Mouse (Mus musculus): ENCODE measurements around the gene Zfp286. TPM values are rescaled to one million over a fixed set of nuclear protein-coding genes. Genes with fewer than 3 reads are reported as not detected.
A peak's percentile ranks its signal among the peaks of the same experiment; 100 is the strongest.
"Not testable (repeated sequence)": the region's sequence is repeated elsewhere in the genome, so short reads cannot be mapped to it uniquely, and the experiment has no call there.

Gene Zfp286
- total RNA-seq, 2 experiments from 2014 or later: 29.7 to 32.4 TPM

GRCm38 (mm10) chr11:62804119-62804518 lies 14.9 kb upstream of the Zfp286 start:
- intact Hi-C loops (cut with DNase I): no loop called here
- no peak for DNase-seq

- no peak for DNase-seq
Measured at GRCm38 (mm10) chr11:62789617-62789936, 315 bp upstream of the Zfp286 start.

DNA sequence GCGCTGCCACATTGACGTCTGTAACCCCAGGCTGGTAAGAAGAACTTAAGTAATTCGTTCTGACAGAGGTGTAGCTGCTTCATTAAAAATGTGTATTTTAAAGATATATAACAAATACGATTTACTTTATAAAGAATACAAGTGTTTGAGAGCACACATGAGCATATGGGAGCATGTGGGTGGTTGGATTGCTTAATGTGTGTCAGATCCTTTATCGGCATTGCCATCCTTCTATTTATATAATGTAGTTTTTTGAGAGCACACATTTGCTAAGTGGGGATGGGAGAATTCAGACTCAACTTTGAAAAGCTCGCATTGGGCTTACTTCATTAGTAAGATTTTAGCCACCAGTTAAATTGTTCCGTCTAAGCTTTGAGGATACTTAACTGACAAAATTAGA lies 12.8 kb downstream of the Zfp286 start:
- no peak for DNase-seq
- intact Hi-C loops (cut with DNase I): no loop called here

More at GRCm38 (mm10) chr11:62789617-62789936, 315 bp upstream of the Zfp286 start:
- intact Hi-C loops (cut with DNase I): no loop called here

DNA sequence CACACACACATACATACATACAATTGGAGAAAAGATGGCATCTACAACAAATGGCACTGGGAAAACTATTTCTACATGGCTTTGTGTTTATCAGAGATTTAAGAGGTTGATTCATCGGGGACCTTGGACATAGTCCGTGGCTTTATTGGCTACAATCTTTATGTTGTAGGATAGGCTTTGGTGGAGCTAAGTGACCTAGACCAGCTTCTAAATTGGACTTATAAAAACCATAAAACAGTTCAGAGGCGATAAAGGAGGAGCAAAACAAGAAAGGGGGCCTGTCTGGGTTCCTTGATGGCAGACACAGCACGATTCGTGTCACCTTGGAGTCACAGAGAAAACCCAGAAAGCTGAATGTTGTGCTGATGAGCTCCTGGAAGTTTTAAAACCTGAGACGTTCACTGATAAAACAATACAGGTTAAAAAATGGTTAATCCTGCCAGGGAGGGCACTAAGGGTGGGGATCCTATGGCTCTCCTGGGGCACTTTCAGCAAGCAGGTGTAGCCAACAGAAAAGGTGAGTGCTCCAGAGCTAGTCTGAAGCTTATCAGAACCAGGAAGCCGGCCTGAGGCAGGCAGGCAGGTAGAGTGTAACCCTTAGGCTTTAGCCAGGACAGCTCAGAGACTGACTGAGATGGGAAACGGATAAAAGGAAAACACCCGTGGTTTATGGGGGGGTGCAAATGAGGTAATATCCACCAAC lies 28.4 kb downstream of the Zfp286 start:
- intact Hi-C loops (cut with DNase I): no loop called here

GRCm38 (mm10) chr11:62758491-62758890 lies 30.8 kb downstream of the Zfp286 start:
- no peak for DNase-seq
- intact Hi-C loops (cut with DNase I): loop anchor here (5.0 to 10.0 kb wide), 2 partner anchors 86 to 379 kb away; partner anchors contain the start of gene Fbxw10

More for the DNA sequence above, 28.4 kb downstream of the Zfp286 start:
- no peak for DNase-seq

DNA sequence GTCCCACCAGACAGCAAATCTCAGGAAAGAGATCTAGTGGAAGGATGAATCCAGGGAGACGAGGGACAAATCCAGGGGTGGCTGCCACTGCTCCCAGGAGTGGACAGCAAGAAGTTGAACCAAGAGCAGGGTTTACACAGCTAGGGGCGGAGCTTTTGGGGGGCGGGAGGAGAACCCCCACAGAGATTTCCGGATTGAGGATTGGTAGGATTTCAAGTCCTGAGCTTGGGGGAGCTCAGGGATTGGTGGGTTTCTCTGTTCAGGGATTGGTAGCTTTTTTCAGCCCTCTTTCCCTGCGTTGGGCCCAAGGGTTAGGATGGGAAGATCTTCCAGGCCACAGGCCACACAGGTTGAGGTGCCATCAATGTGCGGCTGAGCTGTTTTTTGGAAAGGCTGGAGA lies 31.4 kb downstream of the Zfp286 start:
- no peak for DNase-seq
- intact Hi-C loops (cut with DNase I): loop anchor here (5.0 to 10.0 kb wide), 2 partner anchors 87 to 379 kb away; partner anchors contain the start of gene Fbxw10

DNA sequence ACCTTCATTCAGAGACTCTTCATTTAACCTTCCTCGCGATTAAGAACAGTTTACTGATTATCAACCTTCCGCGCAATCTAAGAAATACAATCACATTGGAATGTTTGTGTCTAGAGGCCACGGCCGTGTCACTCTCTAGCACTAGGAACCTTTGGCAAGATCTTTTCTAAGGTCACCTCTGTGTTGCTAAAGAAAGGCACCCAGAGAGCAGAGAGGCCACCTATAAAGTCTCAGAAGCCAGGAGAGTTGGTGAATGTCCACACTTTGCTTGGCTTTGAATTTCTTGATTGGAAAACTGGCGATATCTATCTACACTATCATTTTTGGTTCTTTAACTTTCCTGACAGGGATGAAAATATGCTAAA lies 32.1 kb downstream of the Zfp286 start:
- no peak for DNase-seq
- intact Hi-C loops (cut with DNase I): loop anchor here (5.0 to 10.0 kb wide), 2 partner anchors 88 to 380 kb away; partner anchors contain the start of gene Fbxw10

DNA sequence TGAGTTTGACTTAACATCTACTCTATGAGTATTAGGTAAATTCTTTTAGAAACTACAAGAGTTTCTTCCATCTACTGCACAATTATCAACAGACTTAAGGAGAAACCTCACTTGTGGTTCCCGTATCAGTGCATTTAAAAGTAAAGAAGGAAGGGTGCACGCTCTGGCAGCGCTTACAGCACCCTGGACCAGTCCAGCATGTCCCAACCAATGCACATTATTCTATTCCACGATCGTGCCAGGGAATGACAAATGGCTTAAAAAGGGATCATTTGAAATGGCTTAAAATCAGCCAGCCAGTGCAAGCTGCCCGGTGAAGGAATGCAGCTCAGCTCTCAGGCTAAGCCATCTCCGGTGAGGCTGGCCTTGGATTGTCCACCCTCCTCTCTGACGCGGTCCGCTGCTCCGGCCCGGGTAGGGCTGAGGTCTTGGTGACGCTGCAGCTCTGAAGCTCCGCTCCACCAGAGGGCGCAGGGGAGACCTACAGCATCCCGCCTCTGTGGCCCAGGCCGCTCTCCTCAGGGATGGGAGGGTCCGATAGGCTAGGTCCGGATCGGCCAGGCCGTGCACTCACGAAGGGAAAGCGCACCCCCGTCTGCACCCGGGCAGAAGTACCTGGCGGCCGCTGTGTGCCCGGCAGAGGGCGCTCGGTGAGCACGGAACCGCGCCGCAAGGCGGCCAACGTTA lies 32.7 kb downstream of the Zfp286 start:
- intact Hi-C loops (cut with DNase I): loop anchor here (5.0 to 10.0 kb wide), 2 partner anchors 88 to 381 kb away; partner anchors contain the start of gene Fbxw10
- DNase-seq: peak; percentile 98

GRCm38 (mm10) chr11:62752780-62753179 lies 36.5 kb downstream of the Zfp286 start, which contains the start of gene Gm10428:
Gm10428 (plus strand) TSS chr11:62753100.
- DNase-seq: no peak
- intact Hi-C loops (cut with DNase I): loop anchor here (10.0 kb wide), 1 partner anchor 92 kb away; the partner anchor contains the start of gene Fbxw10

DNA sequence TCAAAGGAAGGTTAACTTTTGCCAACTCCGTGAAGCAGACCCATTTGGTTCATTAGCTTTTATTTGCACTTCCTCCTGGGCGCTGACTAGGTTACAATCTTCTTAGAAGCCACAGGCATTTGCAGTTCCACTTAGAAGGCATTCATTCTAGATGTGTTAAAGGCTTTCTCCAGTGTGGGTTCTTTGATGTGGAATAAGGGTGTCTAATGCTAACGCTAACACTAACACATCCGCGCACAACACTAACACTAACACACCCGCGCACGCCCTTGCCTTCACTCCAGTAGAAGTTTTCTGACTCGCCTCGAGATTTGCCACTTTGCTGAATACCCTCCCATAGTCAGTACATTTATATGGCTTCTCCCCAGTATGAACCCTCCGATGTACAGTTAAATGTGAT lies 37.1 kb downstream of the Zfp286 start:
- intact Hi-C loops (cut with DNase I): loop anchor here (10.0 kb wide), 1 partner anchor 93 kb away; the partner anchor contains the start of gene Fbxw10
- DNase-seq: no peak

GRCm38 (mm10) chr11:62749445-62749844 lies 39.8 kb downstream of the Zfp286 start:
- DNase-seq; intact Hi-C loops (cut with DNase I): not testable (repeated sequence)

DNA sequence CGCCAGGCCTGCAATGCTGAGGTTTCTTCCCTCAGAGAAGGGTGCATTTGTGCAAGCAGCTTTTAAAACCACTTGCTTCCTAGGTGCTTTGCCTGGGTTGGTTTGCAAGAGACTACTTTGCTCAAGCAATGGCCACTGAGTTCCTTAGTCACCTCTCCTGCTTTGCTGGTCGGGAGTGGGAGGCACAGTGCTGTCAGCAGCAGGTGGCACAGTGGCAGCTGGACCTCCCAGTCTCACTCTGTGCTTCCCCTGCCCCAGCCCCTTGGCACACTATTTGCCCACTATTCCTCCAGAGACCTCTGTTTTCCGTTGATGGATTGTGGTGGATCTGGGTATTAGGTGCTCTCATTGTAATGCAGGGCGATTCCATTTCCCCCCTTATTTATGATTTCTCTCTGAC lies 41.2 kb downstream of the Zfp286 start:
- no peak for DNase-seq
- intact Hi-C loops (cut with DNase I): no loop called here

DNA sequence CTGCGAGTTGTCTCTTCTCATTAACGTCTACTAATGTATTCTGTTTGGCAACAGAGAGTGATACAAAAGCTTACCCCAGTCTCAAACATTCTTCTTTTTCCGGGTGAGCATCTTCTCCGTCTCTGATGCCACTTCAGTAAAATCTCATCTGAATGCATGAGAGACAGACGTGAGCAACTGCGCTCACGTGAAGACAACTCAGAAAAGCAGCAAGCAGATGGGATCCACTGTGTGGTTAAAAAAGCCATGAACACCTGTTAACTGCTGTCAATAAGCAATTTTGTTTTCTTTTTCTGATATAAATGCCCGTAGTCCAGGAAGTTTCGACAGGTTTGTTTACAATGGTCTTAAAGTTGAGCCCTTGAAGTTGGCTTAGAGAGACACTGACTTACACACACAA lies 42.0 kb downstream of the Zfp286 start:
- no peak for DNase-seq
- intact Hi-C loops (cut with DNase I): no loop called here

- intact Hi-C loops (cut with DNase I): no loop called here
- peak; percentile 63 for DNase-seq
Measured at GRCm38 (mm10) chr11:62746001-62746533, 43.2 kb downstream of the Zfp286 start.

- DNase-seq: peak; percentile 71
- intact Hi-C loops (cut with DNase I): loop anchor here (5.0 kb wide), 1 partner anchor 428 kb away; no protein-coding TSS in a partner anchor
Measured at GRCm38 (mm10) chr11:62744103-62744502, 45.2 kb downstream of the Zfp286 start.

- intact Hi-C loops (cut with DNase I): loop anchor here (5.0 kb wide), 1 partner anchor 430 kb away; no protein-coding TSS in a partner anchor
- no peak for DNase-seq
Measured at GRCm38 (mm10) chr11:62742261-62742957, 46.9 kb downstream of the Zfp286 start.

GRCm38 (mm10) chr11:62741186-62741585 lies 48.1 kb downstream of the Zfp286 start:
- intact Hi-C loops (cut with DNase I): loop anchor here (5.0 kb wide), 1 partner anchor 431 kb away; no protein-coding TSS in a partner anchor
- no peak for DNase-seq

- DNase-seq: no peak
- intact Hi-C loops (cut with DNase I): no loop called here
Measured at GRCm38 (mm10) chr11:62732665-62733064, 56.6 kb downstream of the Zfp286 start.

GRCm38 (mm10) chr11:62732022-62732387 lies 57.3 kb downstream of the Zfp286 start:
- intact Hi-C loops (cut with DNase I): no loop called here
- DNase-seq: no peak

GRCm38 (mm10) chr11:62731311-62732021 lies 57.8 kb downstream of the Zfp286 start, which contains the start of gene Zfp287:
Zfp287 (minus strand) TSS chr11:62731905.
- DNase-seq: peak; percentile 95
- intact Hi-C loops (cut with DNase I): no loop called here
